ENCODE assay signal across 21 mouse cellular contexts in genomic region chrX:73122859-73123829, GRCm38 (mm10). TPM values are rescaled to one million over a fixed set of nuclear protein-coding genes. Genes with fewer than 3 reads are reported as not detected.
DNase-seq lines count a peak whose midpoint lies in the region; ATAC-seq and TF ChIP-seq lines count a peak whose summit lies in the region.
"Not testable (repeated sequence)": the region's sequence is repeated elsewhere in the genome, so short reads cannot be mapped to it uniquely, and the experiment has no call there.
"Had no signal": no experiment of that assay in that cellular context is flagged by ENCODE, and none has a peak within 500 bp of the region (broad histone marks: within the 10 kb centered on the region; RNA-seq: fewer than 3 reads in every experiment).

No protein-coding gene starts in this region.

- no CpG with 5 or more reads among the region's 12 CpGs for WGBS in forebrain, embryonic 15.5 days
- WGBS in hindbrain, embryonic 11.5 days, result no CpG with 5 or more reads among the region's 12 CpGs
- WGBS in intestine, embryonic 14.5 days, result no CpG with 5 or more reads among the region's 12 CpGs
- no CpG with 5 or more reads among the region's 12 CpGs for WGBS in liver, embryonic 15.5 days (ENCODE audit: insufficient replicate concordance)
- no CpG with 5 or more reads among the region's 12 CpGs for WGBS in midbrain, postnatal 0 days

- H3K27me3 ChIP-seq in forebrain, embryonic 15.5 days; hindbrain, embryonic 11.5 days (ENCODE audit: control insufficient read depth, insufficient read depth, low read length); intestine, embryonic 14.5 days (replicated peaks; ENCODE audit: control insufficient read depth, insufficient read depth, low read length); liver, embryonic 15.5 days; midbrain, postnatal 0 days (ENCODE audit: insufficient read depth, low read length): not testable (repeated sequence)

- not testable (repeated sequence) for H3K4me2 ChIP-seq in forebrain, embryonic 15.5 days (replicated peaks); hindbrain, embryonic 11.5 days (replicated peaks; ENCODE audit: low read depth, low read length); intestine, embryonic 14.5 days (ENCODE audit: low read length); liver, embryonic 15.5 days; midbrain, postnatal 0 days (ENCODE audit: low read depth, low read length, poor library complexity, severe bottlenecking)

- H3K9me3 ChIP-seq in forebrain, embryonic 15.5 days; hindbrain, embryonic 11.5 days (ENCODE audit: control insufficient read depth, low read length); intestine, embryonic 14.5 days (ENCODE audit: control insufficient read depth, low read length); liver, embryonic 15.5 days (replicated peaks); midbrain, postnatal 0 days (ENCODE audit: low read length): not testable (repeated sequence)

- not testable (repeated sequence) for H3K4me3 ChIP-seq in forebrain, embryonic 15.5 days; hindbrain, embryonic 11.5 days (ENCODE audit: low read depth, low read length); intestine, embryonic 14.5 days (ENCODE audit: low read depth, low read length); liver, embryonic 15.5 days (replicated peaks); midbrain, postnatal 0 days (ENCODE audit: low read depth, low read length)

- not testable (repeated sequence) for H3K27ac ChIP-seq in forebrain, embryonic 15.5 days (replicated peaks); hindbrain, embryonic 11.5 days (ENCODE audit: low read depth, low read length); intestine, embryonic 14.5 days (ENCODE audit: low read depth); liver, embryonic 15.5 days (replicated peaks); midbrain, postnatal 0 days (ENCODE audit: low read depth, low read length)

- DNase-seq in hindbrain, embryonic 11.5 days (ENCODE audit: low spot score); intestine, embryonic 14.5 days (ENCODE audit: low spot score); midbrain, postnatal 0 days (ENCODE audit: low spot score): not testable (repeated sequence)

- peak; percentile 80 for ATAC-seq in CD4-positive, CD25-positive, alpha-beta regulatory T cell, adult 4 months
- peak; percentile 48; the same call in 1 of the 2 replicates for ATAC-seq in forebrain, embryonic 15.5 days (replicated peaks)
- ATAC-seq in hindbrain, embryonic 11.5 days (ENCODE audit: low FRiP score), result peak; percentile 30; the same call in 1 of the 2 replicates
- ATAC-seq in intestine, embryonic 14.5 days (replicated peaks; ENCODE audit: low FRiP score, low TSS enrichment, low read depth), result peak; percentile 50
- 0 out of 2 replicates have a peak, but pooled peaks have one; percentile 22 for ATAC-seq in liver, embryonic 15.5 days (ENCODE audit: insufficient read depth)
- ATAC-seq in megakaryocyte-erythroid progenitor cell, adult 5-6 weeks (replicated peaks; ENCODE audit: low FRiP score, low TSS enrichment, poor library complexity, severe bottlenecking), result 0 out of 2 replicates have a peak, but pooled peaks have one; percentile 22
- peak; percentile 91 for ATAC-seq in midbrain, postnatal 0 days (ENCODE audit: low FRiP score)

- H3K36me3 ChIP-seq in forebrain, embryonic 15.5 days; hindbrain, embryonic 11.5 days (ENCODE audit: control insufficient read depth, insufficient read depth, low read length); intestine, embryonic 14.5 days (ENCODE audit: control insufficient read depth, insufficient read depth, low read length); liver, embryonic 15.5 days (replicated peaks); midbrain, postnatal 0 days (ENCODE audit: insufficient read depth, low read length): not testable (repeated sequence)

- TF ChIP-seq CTCF in midbrain, postnatal 0 days (IDR thresholded peaks at IDR 0.05), result not testable (repeated sequence)

- H3K9ac ChIP-seq in forebrain, embryonic 15.5 days (replicated peaks); hindbrain, embryonic 11.5 days (ENCODE audit: low read depth, low read length); intestine, embryonic 14.5 days (ENCODE audit: low read length); liver, embryonic 15.5 days; midbrain, postnatal 0 days (replicated peaks; ENCODE audit: low read length, poor library complexity, severe bottlenecking): not testable (repeated sequence)

- not testable (repeated sequence) for H3K4me1 ChIP-seq in forebrain, embryonic 15.5 days; hindbrain, embryonic 11.5 days (replicated peaks; ENCODE audit: control insufficient read depth, insufficient read depth, low read length); intestine, embryonic 14.5 days (replicated peaks; ENCODE audit: control insufficient read depth, insufficient read depth, low read length); liver, embryonic 15.5 days (replicated peaks); midbrain, postnatal 0 days (ENCODE audit: insufficient read depth, low read length)

RNA-seq across cellular contexts. Expression of gene Gm14685, which starts 6.3 kb away (rescaled TPM):
- polyA plus RNA-seq in CD4-positive, CD25-positive, alpha-beta regulatory T cell, adult 4 months (2017; shearing (Covaris generic)), result not detected
- polyA plus RNA-seq in forebrain, embryonic 15.5 days (2015; fragmentation: Nextera tagmentation; extraction: Ambion mirVana), result 0.59 and 0.92 TPM in 2 replicates
- polyA plus RNA-seq in hindbrain, embryonic 11.5 days (2014; fragmentation: Nextera tagmentation; extraction: Ambion mirVana), result not detected in 2 replicates
- 0.23 TPM in 1 of 2 replicates, not detected in the other for polyA plus RNA-seq in intestine, embryonic 14.5 days (2014; fragmentation: Nextera tagmentation; extraction: Ambion mirVana)
- 0.12 and 0.17 TPM in 2 replicates for polyA plus RNA-seq in liver, embryonic 15.5 days (2015; fragmentation: Nextera tagmentation; extraction: Ambion mirVana)
- not detected in 2 replicates for total RNA-seq in megakaryocyte-erythroid progenitor cell, adult 5-6 weeks (2014; fragmentation: Nextera tagmentation)
- not detected in 2 replicates for total RNA-seq in megakaryocyte-erythroid progenitor cell, adult 5-6 weeks (2017)
- total RNA-seq in midbrain, postnatal 0 days (2014; rRNA removed), result 0.66 and 2.8 TPM in 2 replicates
- 1.4 and 1.5 TPM in 2 replicates for polyA plus RNA-seq in midbrain, postnatal 0 days (2015; fragmentation: Nextera tagmentation; extraction: Ambion mirVana)
- total RNA-seq: gastrocnemius, adult 8-10 months; heart, postnatal 25 days had no signal
- polyA plus RNA-seq: embryonic facial prominence, embryonic 11.5 days; erythroblast, embryonic 14.5 days; heart, embryonic 12.5 days; liver, embryonic 13.5 days; Patski had no signal

RNA-seq across cellular contexts. Expression of gene Xlr5b, which starts 25.5 kb away (rescaled TPM):
- not detected for polyA plus RNA-seq in CD4-positive, CD25-positive, alpha-beta regulatory T cell, adult 4 months (2017; shearing (Covaris generic))
- not detected in 2 replicates for polyA plus RNA-seq in forebrain, embryonic 15.5 days (2015; fragmentation: Nextera tagmentation; extraction: Ambion mirVana)
- not detected in 2 replicates for polyA plus RNA-seq in hindbrain, embryonic 11.5 days (2014; fragmentation: Nextera tagmentation; extraction: Ambion mirVana)
- 0.22 TPM in 1 of 2 replicates, not detected in the other for polyA plus RNA-seq in intestine, embryonic 14.5 days (2014; fragmentation: Nextera tagmentation; extraction: Ambion mirVana)
- not detected in 2 replicates for polyA plus RNA-seq in liver, embryonic 15.5 days (2015; fragmentation: Nextera tagmentation; extraction: Ambion mirVana)
- total RNA-seq in megakaryocyte-erythroid progenitor cell, adult 5-6 weeks (2014; fragmentation: Nextera tagmentation), result not detected in 2 replicates
- not detected in 2 replicates for total RNA-seq in megakaryocyte-erythroid progenitor cell, adult 5-6 weeks (2017)
- total RNA-seq in midbrain, postnatal 0 days (2014; rRNA removed), result not detected in 2 replicates
- polyA plus RNA-seq in midbrain, postnatal 0 days (2015; fragmentation: Nextera tagmentation; extraction: Ambion mirVana), result not detected in 2 replicates
- total RNA-seq: adrenal gland, postnatal 10 days; gastrocnemius, adult 8-10 months; heart, postnatal 25 days; layer of hippocampus, adult 2 months; layer of hippocampus, postnatal 36 days; left cerebral cortex, postnatal 14 days had no signal
- polyA plus RNA-seq: cortical plate, adult 2 months; embryonic facial prominence, embryonic 11.5 days; erythroblast, embryonic 14.5 days; frontal cortex, adult 2 months; heart, embryonic 12.5 days; limb, embryonic 13.5 days; liver, embryonic 13.5 days; Patski had no signal

RNA-seq across cellular contexts. Expression of gene DXBay18, which starts 26.1 kb away (rescaled TPM):
- not detected for polyA plus RNA-seq in CD4-positive, CD25-positive, alpha-beta regulatory T cell, adult 4 months (2017; shearing (Covaris generic))
- 0.22 and 0.70 TPM in 2 replicates for polyA plus RNA-seq in forebrain, embryonic 15.5 days (2015; fragmentation: Nextera tagmentation; extraction: Ambion mirVana)
- 0.11 TPM in 1 of 2 replicates, not detected in the other for polyA plus RNA-seq in hindbrain, embryonic 11.5 days (2014; fragmentation: Nextera tagmentation; extraction: Ambion mirVana)
- not detected in 2 replicates for polyA plus RNA-seq in intestine, embryonic 14.5 days (2014; fragmentation: Nextera tagmentation; extraction: Ambion mirVana)
- polyA plus RNA-seq in liver, embryonic 15.5 days (2015; fragmentation: Nextera tagmentation; extraction: Ambion mirVana), result 0.12 and 0.28 TPM in 2 replicates
- not detected in 2 replicates for total RNA-seq in megakaryocyte-erythroid progenitor cell, adult 5-6 weeks (2014; fragmentation: Nextera tagmentation)
- not detected in 2 replicates for total RNA-seq in megakaryocyte-erythroid progenitor cell, adult 5-6 weeks (2017)
- total RNA-seq in midbrain, postnatal 0 days (2014; rRNA removed), result 1.1 and 2.8 TPM in 2 replicates
- 1.3 and 1.4 TPM in 2 replicates for polyA plus RNA-seq in midbrain, postnatal 0 days (2015; fragmentation: Nextera tagmentation; extraction: Ambion mirVana)
- total RNA-seq: adrenal gland, postnatal 10 days; gastrocnemius, adult 8-10 months; heart, postnatal 25 days had no signal
- polyA plus RNA-seq: embryonic facial prominence, embryonic 11.5 days; erythroblast, embryonic 14.5 days; heart, embryonic 12.5 days; limb, embryonic 13.5 days; liver, embryonic 13.5 days; Patski had no signal

RNA-seq across cellular contexts. Expression of gene Xlr3a, which starts 26.2 kb away (rescaled TPM):
- polyA plus RNA-seq in CD4-positive, CD25-positive, alpha-beta regulatory T cell, adult 4 months (2017; shearing (Covaris generic)), result under 1 TPM in 1 of 2 experiments, not detected in 1; 0.79 TPM
- polyA plus RNA-seq in forebrain, embryonic 15.5 days (2015; fragmentation: Nextera tagmentation; extraction: Ambion mirVana), result 2.2 and 2.7 TPM in 2 replicates
- polyA plus RNA-seq in hindbrain, embryonic 11.5 days (2014; fragmentation: Nextera tagmentation; extraction: Ambion mirVana), result 4.5 and 6.0 TPM in 2 replicates
- polyA plus RNA-seq in intestine, embryonic 14.5 days (2014; fragmentation: Nextera tagmentation; extraction: Ambion mirVana), result 1.4 and 7.2 TPM in 2 replicates
- 2.4 and 3.2 TPM in 2 replicates for polyA plus RNA-seq in liver, embryonic 15.5 days (2015; fragmentation: Nextera tagmentation; extraction: Ambion mirVana)
- 1.2 and 4.0 TPM in 2 replicates for total RNA-seq in megakaryocyte-erythroid progenitor cell, adult 5-6 weeks (2014; fragmentation: Nextera tagmentation)
- total RNA-seq in megakaryocyte-erythroid progenitor cell, adult 5-6 weeks (2017), result 15.0 TPM in 1 of 2 replicates, not detected in the other
- 0.60 and 5.7 TPM in 2 replicates for total RNA-seq in midbrain, postnatal 0 days (2014; rRNA removed)
- polyA plus RNA-seq in midbrain, postnatal 0 days (2015; fragmentation: Nextera tagmentation; extraction: Ambion mirVana), result 3.4 and 4.7 TPM in 2 replicates
- polyA plus RNA-seq: erythroblast, embryonic 14.5 days; Patski had no signal

RNA-seq across cellular contexts. Expression of gene Xlr4a, which starts 40.9 kb away (rescaled TPM):
- 100 to 1,000 TPM; 141 TPM for polyA plus RNA-seq in CD4-positive, CD25-positive, alpha-beta regulatory T cell, adult 4 months (2017; shearing (Covaris generic))
- 0.23 and 1.1 TPM in 2 replicates for polyA plus RNA-seq in forebrain, embryonic 15.5 days (2015; fragmentation: Nextera tagmentation; extraction: Ambion mirVana)
- 0.43 TPM in 1 of 2 replicates, not detected in the other for polyA plus RNA-seq in hindbrain, embryonic 11.5 days (2014; fragmentation: Nextera tagmentation; extraction: Ambion mirVana)
- polyA plus RNA-seq in intestine, embryonic 14.5 days (2014; fragmentation: Nextera tagmentation; extraction: Ambion mirVana), result 0.70 and 1.1 TPM in 2 replicates
- 0.68 and 1.4 TPM in 2 replicates for polyA plus RNA-seq in liver, embryonic 15.5 days (2015; fragmentation: Nextera tagmentation; extraction: Ambion mirVana)
- total RNA-seq in megakaryocyte-erythroid progenitor cell, adult 5-6 weeks (2014; fragmentation: Nextera tagmentation), result 12.6 and 21.7 TPM in 2 replicates
- total RNA-seq in megakaryocyte-erythroid progenitor cell, adult 5-6 weeks (2017), result 30.9 and 41.9 TPM in 2 replicates
- not detected in 2 replicates for total RNA-seq in midbrain, postnatal 0 days (2014; rRNA removed)
- polyA plus RNA-seq in midbrain, postnatal 0 days (2015; fragmentation: Nextera tagmentation; extraction: Ambion mirVana), result 1.1 TPM in 1 of 2 replicates, not detected in the other
- total RNA-seq: layer of hippocampus, adult 2 months had no signal
- polyA plus RNA-seq: erythroblast, embryonic 14.5 days; Patski had no signal

Comparison
In these comparisons a context has a peak if more than half of its experiments do, and no peak if none do; other contexts are left out.
1. ATAC-seq: peak in every context shown above with its lines; median percentile 91 in midbrain, postnatal 0 days; 80 in CD4-positive, CD25-positive, alpha-beta regulatory T cell, adult 4 months; 50 in intestine, embryonic 14.5 days; 48 in forebrain, embryonic 15.5 days; 30 in hindbrain, embryonic 11.5 days; 22 in liver, embryonic 15.5 days; 22 in megakaryocyte-erythroid progenitor cell, adult 5-6 weeks.